Mouse (Mus musculus) frontal cortex, adult 2 months (tissue): ENCODE data around the gene Calm3. TPM values are rescaled to one million over a fixed set of nuclear protein-coding genes. Genes with fewer than 3 reads are reported as not detected.

ENCODE experiments used
- DNase-seq, 2 experiments: peaks; one replicate each; pipeline ENCODE4 v3.0.0; 2022; ENCODE audit warnings: low spot score in 1 of 2; ENCODE audit errors: extremely low spot score in 1 of 2
- polyA plus RNA-seq: library from polyadenylated mRNA; depleted of rRNA; stranded (reverse); fragments of >200 nt; gene quantifications from 2 replicates; pipeline ENCODE4 v1.2.3, GENCODE M21; 2012; rRNA removed

The Calm3 gene
- polyA plus RNA-seq, 1 experiment: 1,679 TPM

- DNase-seq: no peak
These were observed 56.4 kb downstream of the Calm3 start for GRCm38 (mm10) chr7:16867488-16867887.

Other genes with a start within 250 kb of the Calm3 start
- 0.17 and 0.24 TPM in 2 replicates for gene Ceacam15, start 248.4 kb downstream of the Calm3 start, polyA plus RNA-seq
- gene Ceacam9, start 202.2 kb downstream of the Calm3 start, polyA plus RNA-seq: 0.24 and 0.55 TPM in 2 replicates
- 537 and 586 TPM in 2 replicates for gene Ap2s1, start 185.7 kb downstream of the Calm3 start, polyA plus RNA-seq
- 12.6 and 13.4 TPM in 2 replicates for gene Slc1a5, start 142.8 kb downstream of the Calm3 start, polyA plus RNA-seq
- gene Strn4, start 108.2 kb downstream of the Calm3 start, polyA plus RNA-seq: 262 TPM in 2 replicates
- gene Fkrp, start 107.4 kb downstream of the Calm3 start, polyA plus RNA-seq: 38.2 and 40.3 TPM in 2 replicates
- gene Prkd2, start 81.2 kb downstream of the Calm3 start, polyA plus RNA-seq: 6.4 and 6.7 TPM in 2 replicates
- 151 and 154 TPM in 2 replicates for gene Dact3, start 48.8 kb downstream of the Calm3 start, polyA plus RNA-seq
- 5.9 and 7.6 TPM in 2 replicates for gene Gng8, start 32.3 kb downstream of the Calm3 start, polyA plus RNA-seq
- gene Ptgir, start 17.6 kb downstream of the Calm3 start, polyA plus RNA-seq: 0.20 and 0.25 TPM in 2 replicates
- gene Pnmal2, start 20.6 kb upstream of the Calm3 start, polyA plus RNA-seq: 132 and 134 TPM in 2 replicates
- 63.1 and 73.0 TPM in 2 replicates for gene Pnmal1, start 35.6 kb upstream of the Calm3 start, polyA plus RNA-seq
- 58.7 and 72.7 TPM in 2 replicates for gene Gm42372, start 59.0 kb upstream of the Calm3 start, polyA plus RNA-seq
- gene Ccdc8, start 68.6 kb upstream of the Calm3 start, polyA plus RNA-seq: 2.1 and 2.6 TPM in 2 replicates
- 236 and 239 TPM in 2 replicates for gene Ppp5c, start 103.8 kb upstream of the Calm3 start, polyA plus RNA-seq
- gene Hif3a, start 138.3 kb upstream of the Calm3 start, polyA plus RNA-seq: 2.6 and 3.4 TPM in 2 replicates
- 2.9 and 3.2 TPM in 2 replicates for gene Psg16, start 149.9 kb upstream of the Calm3 start, polyA plus RNA-seq
- 0.46 and 0.53 TPM in 2 replicates for gene Ceacam3, start 226.2 kb upstream of the Calm3 start, polyA plus RNA-seq